Mouse (Mus musculus) embryonic stem cell, embryonic (primary cell): ENCODE measurements at regions not wholly inside any gene's neighbourhood (a gene's known extent, or its start where the extent isn't known, plus 50 kb on each side); places are given as distances from the start of the nearest gene placed in this dataset.

Source experiments
- CTCF ChIA-PET, 4 experiments: fragments of 300-600 bp in 2 of 4; fragments of 350-600 bp in 2 of 4; sonication (Branson Sonifier 250); formaldehyde crosslinking; loops; one replicate each; lab custom pipeline; 2022; ENCODE audit warnings: inconsistent platforms in 2 of 4; lab: Charles Lee
- POLR2A ChIA-PET, 4 experiments: fragments of 300-600 bp in 2 of 4; fragments of 350-600 bp in 2 of 4; sonication (Branson Sonifier 250); formaldehyde crosslinking; loops; one replicate each; lab custom pipeline; 2022; ENCODE audit warnings: antibody characterized with exemption in 4 of 4, inconsistent platforms in 1 of 4; lab: Charles Lee

- ChIA-PET POLR2A (interaction anchor here in 1 of 4 experiments (1.6 kb wide), 1 partner anchor 12 kb away, joined by 3 read pairs; no protein-coding TSS in a partner anchor), CTCF (interaction anchor here in 3 of 4 experiments (0.5 to 1.7 kb wide), 4 partner anchors 9 to 82 kb away, joined by 3 to 10 read pairs (median 4); no protein-coding TSS in a partner anchor)
These were observed 110.8 kb upstream of the Ppp1r26 start for GRCm38 (mm10) chr2:28335810-28336209.

GRCm38 (mm10) chr2:28336349-28337309, 110.0 kb upstream of the Ppp1r26 start:
- ChIA-PET CTCF (interaction anchor here in 3 of 4 experiments (1.0 to 1.7 kb wide), 3 partner anchors 33 to 81 kb away, joined by 4 to 10 read pairs (median 4); no protein-coding TSS in a partner anchor), POLR2A (interaction anchor here in 1 of 4 experiments (1.3 kb wide), 1 partner anchor 25 kb away, joined by 3 read pairs; no protein-coding TSS in a partner anchor)

GRCm38 (mm10) chr2:28337561-28337960, 109.0 kb upstream of the Ppp1r26 start:
- ChIA-PET POLR2A (interaction anchor here in 1 of 4 experiments (1.3 kb wide), 1 partner anchor 24 kb away, joined by 3 read pairs; no protein-coding TSS in a partner anchor), CTCF (interaction anchor here in 3 of 4 experiments (0.5 to 1.4 kb wide), 3 partner anchors 34 to 75 kb away, joined by 4 to 5 read pairs (median 4); no protein-coding TSS in a partner anchor)

GRCm38 (mm10) chr2:28341304-28341703, 105.3 kb upstream of the Ppp1r26 start:
- CTCF ChIA-PET: no interaction called here

GRCm38 (mm10) chr2:28348453-28348852, 98.1 kb upstream of the Ppp1r26 start:
- POLR2A ChIA-PET: no interaction called here
- CTCF ChIA-PET: interaction anchor here in 2 of 4 experiments (0.5 to 1.8 kb wide), 2 partner anchors 21 to 405 kb away, joined by 4 to 5 read pairs; no protein-coding TSS in a partner anchor

More at GRCm38 (mm10) chr2:28341304-28341703, 105.3 kb upstream of the Ppp1r26 start:
- POLR2A ChIA-PET: no interaction called here

- CTCF ChIA-PET: interaction anchor here in 2 of 4 experiments (0.5 to 0.6 kb wide), 3 partner anchors 144 to 618 kb away, joined by 3 to 5 read pairs (median 4); no protein-coding TSS in a partner anchor
- POLR2A ChIA-PET: no interaction called here
These were observed 96.7 kb upstream of the Ppp1r26 start for GRCm38 (mm10) chr2:28349911-28350310.

- ChIA-PET CTCF (interaction anchor here in 3 of 4 experiments (0.5 to 1.0 kb wide), 5 partner anchors 49 to 1218 kb away, joined by 3 to 15 read pairs (median 4); no protein-coding TSS in a partner anchor), POLR2A (interaction anchor here in 2 of 4 experiments (0.6 to 0.7 kb wide), 2 partner anchors 85 to 264 kb away, joined by 3 to 5 read pairs; no protein-coding TSS in a partner anchor)
These were observed 95.2 kb upstream of the Ppp1r26 start for GRCm38 (mm10) chr2:28351445-28351844.

- CTCF ChIA-PET: no interaction called here
- POLR2A ChIA-PET: no interaction called here
These were observed 93.7 kb upstream of the Ppp1r26 start for GRCm38 (mm10) chr2:28352903-28353302.

- POLR2A ChIA-PET: interaction anchor here in 1 of 4 experiments (1.3 kb wide), 1 partner anchor 7 kb away, joined by 3 read pairs; no protein-coding TSS in a partner anchor
- CTCF ChIA-PET: interaction anchor here in 2 of 4 experiments (0.7 to 1.1 kb wide), 3 partner anchors 8 to 80 kb away, joined by 3 read pairs; no protein-coding TSS in a partner anchor
These were observed 84.4 kb upstream of the Ppp1r26 start for GRCm38 (mm10) chr2:28362199-28362598.

- ChIA-PET CTCF (interaction anchor here in 3 of 4 experiments (0.7 to 1.4 kb wide), 5 partner anchors 10 to 722 kb away, joined by 3 to 5 read pairs (median 3); no protein-coding TSS in a partner anchor), POLR2A (no interaction called here)
These were observed 82.0 kb upstream of the Ppp1r26 start for GRCm38 (mm10) chr2:28364623-28365022.

GRCm38 (mm10) chr2:28365756-28366155, 80.8 kb upstream of the Ppp1r26 start:
- POLR2A ChIA-PET: no interaction called here
- CTCF ChIA-PET: interaction anchor here in 1 of 4 experiments (0.7 kb wide), 1 partner anchor 173 kb away, joined by 3 read pairs; the partner anchor contains the start of gene Olfm1

- POLR2A ChIA-PET: interaction anchor here in 3 of 4 experiments (0.6 to 1.4 kb wide), 8 partner anchors 11 to 823 kb away, joined by 3 to 7 read pairs (median 4); partner anchors contain the start of gene Tsc1 (in 1 of the 3)
These were observed 71.8 kb upstream of the Ppp1r26 start for GRCm38 (mm10) chr2:28374838-28375237.

GRCm38 (mm10) chr2:28377948-28378822, 68.4 kb upstream of the Ppp1r26 start:
- ChIA-PET CTCF (interaction anchor here in 3 of 4 experiments (0.5 to 0.9 kb wide), 7 partner anchors 8 to 789 kb away, joined by 3 to 5 read pairs (median 3); no protein-coding TSS in a partner anchor), POLR2A (no interaction called here)

More at GRCm38 (mm10) chr2:28374838-28375237, 71.8 kb upstream of the Ppp1r26 start:
- CTCF ChIA-PET: interaction anchor here (0.5 to 2.4 kb wide), 66 partner anchors 8 to 966 kb away, joined by 3 to 19 read pairs (median 4); no protein-coding TSS in a partner anchor

- CTCF ChIA-PET: interaction anchor here in 2 of 4 experiments (1.2 to 1.4 kb wide), 2 partner anchors 7 to 13 kb away, joined by 3 to 5 read pairs; no protein-coding TSS in a partner anchor
- POLR2A ChIA-PET: interaction anchor here in 2 of 4 experiments (0.5 to 1.4 kb wide), 3 partner anchors 12 to 316 kb away, joined by 3 to 6 read pairs (median 5); no protein-coding TSS in a partner anchor
These were observed 64.4 kb upstream of the Ppp1r26 start for GRCm38 (mm10) chr2:28382051-28382802.

GRCm38 (mm10) chr2:28384875-28385274, 61.7 kb upstream of the Ppp1r26 start:
- ChIA-PET POLR2A (interaction anchor here in 2 of 4 experiments (0.7 to 1.5 kb wide), 7 partner anchors 9 to 666 kb away, joined by 3 to 5 read pairs (median 3); no protein-coding TSS in a partner anchor), CTCF (interaction anchor here (1.0 to 2.1 kb wide), 4 partner anchors 10 to 33 kb away, joined by 3 to 8 read pairs (median 6); no protein-coding TSS in a partner anchor)

- CTCF ChIA-PET: no interaction called here
- POLR2A ChIA-PET: no interaction called here
These were observed 59.8 kb upstream of the Ppp1r26 start for GRCm38 (mm10) chr2:28386784-28387183.
